Mouse (Mus musculus) hindbrain, embryonic 10.5 days (tissue): ENCODE measurements at regions not wholly inside any gene's neighbourhood (a gene's known extent, or its start where the extent isn't known, plus 50 kb on each side); places are given as distances from the start of the nearest gene placed in this dataset.
"Not testable (repeated sequence)": the region's sequence is repeated elsewhere in the genome, so short reads cannot be mapped to it uniquely, and the experiment has no call there.

ENCODE experiments used
- DNase-seq: peaks from one replicate; pipeline ENCODE4 v3.0.0-alpha.2; 2017; ENCODE audit warnings: low spot score
- H3K27ac ChIP-seq: fragments of 300-500 bp; sonication (generic); 2 replicates; pipeline ENCODE4 v1.5.1; 2016; ENCODE audit warnings: mild to moderate bottlenecking, moderate library complexity
- H3K27me3 ChIP-seq: fragments of 300-500 bp; sonication (generic); 2 replicates; pipeline ENCODE4 v1.6.1; 2016; ENCODE audit warnings: mild to moderate bottlenecking; ENCODE audit not compliant: poor library complexity, insufficient read depth, severe bottlenecking
- H3K36me3 ChIP-seq: fragments of 300-500 bp; sonication (generic); 2 replicates; pipeline ENCODE4 v1.6.1; 2016; ENCODE audit warnings: mild to moderate bottlenecking, moderate library complexity
- H3K4me1 ChIP-seq: fragments of 300-500 bp; sonication (generic); replicated peaks from 2 replicates; pipeline ENCODE4 v1.6.1; 2016; ENCODE audit warnings: mild to moderate bottlenecking
- H3K4me3 ChIP-seq: fragments of 300-500 bp; sonication (generic); 2 replicates; pipeline ENCODE4 v1.5.1; 2016; ENCODE audit warnings: mild to moderate bottlenecking, moderate library complexity
- H3K9me3 ChIP-seq: fragments of 300-500 bp; sonication (generic); 2 replicates; pipeline ENCODE4 v1.6.1; 2016; ENCODE audit warnings: mild to moderate bottlenecking, moderate library complexity
- WGBS: fragments of 180-500 bp; shearing (Covaris S2); methylation state at CpG from one replicate; pipeline ENCODE4 v1.1.7; 2016; 5-methylcytosine and 5-hydroxymethylcytosine counted together

DNA sequence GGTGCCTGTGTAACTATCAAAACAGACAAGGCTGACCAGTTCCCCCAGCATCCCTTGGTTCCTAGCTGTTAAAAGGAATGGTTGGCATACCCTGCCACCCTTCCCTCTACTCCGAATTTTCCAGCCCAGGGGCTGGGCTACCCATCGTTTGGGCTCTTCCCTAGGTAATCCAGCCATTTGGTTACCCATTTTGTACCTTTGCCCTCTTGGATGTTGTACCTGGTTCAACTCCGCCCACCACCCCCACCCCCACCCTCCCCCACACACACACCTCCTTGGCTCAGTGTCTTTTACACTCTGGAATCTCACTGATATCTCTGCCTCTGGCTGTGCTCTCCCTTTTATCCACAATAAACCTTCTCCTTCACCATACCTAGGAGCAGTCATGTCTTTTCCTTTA is 271.6 kb upstream of the Cdh4 start:
- no peak for DNase-seq
- Histone ChIP-seq H3K4me1 (no peaks in the 10 kb centered on the region), H3K36me3 (no peaks in the 10 kb centered on the region), H3K27ac (no peak overlapping the region), H3K4me3 (no peak overlapping the region), H3K27me3 (no peaks in the 10 kb centered on the region), H3K9me3 (peaks cover under 1% of the 10 kb centered on the region; the same call in 1 of the 2 replicates)
- WGBS: 65% methylated on average over 3 of the region's 3 CpGs

DNA sequence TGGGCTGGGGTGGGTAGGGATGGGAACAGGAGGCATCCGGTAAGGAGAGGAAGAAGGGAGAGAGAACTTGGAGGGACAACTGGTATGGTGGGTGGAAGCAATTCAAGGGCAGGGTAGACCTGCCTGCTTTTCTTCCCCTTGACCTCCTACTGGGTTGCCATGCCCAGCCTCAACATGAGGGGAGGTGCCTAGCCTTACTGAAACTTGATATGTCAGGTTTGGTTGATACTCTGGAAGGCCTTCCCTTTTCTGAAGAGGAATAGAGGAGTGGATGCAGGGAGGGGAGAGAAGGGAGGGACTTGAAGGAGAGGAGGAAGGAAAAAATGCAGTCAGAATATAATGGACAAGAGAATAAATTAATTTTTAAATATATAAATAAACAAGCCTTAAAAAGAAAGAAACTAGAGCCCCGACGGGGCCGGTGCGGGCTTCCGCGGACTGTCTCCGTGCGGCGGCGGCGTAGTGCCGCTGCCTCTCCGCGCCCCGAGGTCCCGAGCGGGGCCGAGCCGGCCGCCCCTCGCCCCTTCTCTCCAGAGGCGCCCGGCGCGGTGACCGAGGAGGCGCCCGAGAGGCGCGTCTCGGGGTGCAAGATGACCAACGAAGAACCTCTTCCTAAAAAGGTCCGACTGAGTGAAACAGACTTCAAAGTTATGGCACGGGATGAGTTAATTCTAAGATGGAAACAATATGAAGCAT is 265.2 kb upstream of the Cdh4 start:
- H3K36me3 ChIP-seq, H3K9me3 ChIP-seq, DNase-seq, H3K27ac ChIP-seq, H3K4me1 ChIP-seq: not testable (repeated sequence)
- H3K27me3 ChIP-seq: peaks cover 28% of the 10 kb centered on the region
- 7% methylated on average over 29 of the region's 35 CpGs for WGBS
- peak overlapping the region; percentile 35 for H3K4me3 ChIP-seq

DNA sequence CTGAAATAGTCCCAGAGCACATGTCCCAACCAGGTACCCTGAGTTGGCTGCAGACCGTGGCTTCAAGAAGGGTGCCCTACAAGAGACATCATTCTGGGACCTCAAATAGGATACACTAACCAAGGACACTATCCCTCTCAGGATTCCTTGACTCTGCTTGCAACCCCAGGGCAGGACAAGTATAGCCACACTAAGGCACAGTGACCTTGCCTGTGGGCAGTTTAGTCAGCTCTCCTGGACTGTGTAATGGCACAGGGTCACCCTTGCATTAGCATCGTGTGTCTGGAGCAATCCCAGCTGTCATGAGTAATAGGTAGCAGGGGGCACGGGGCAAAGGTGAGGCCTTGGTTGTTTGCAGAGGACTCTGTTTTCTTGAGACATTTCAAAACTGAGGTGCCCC is 260.9 kb upstream of the Cdh4 start:
- DNase-seq: no peak
- Histone ChIP-seq H3K36me3 (no peaks in the 10 kb centered on the region), H3K27me3 (peaks cover 21% of the 10 kb centered on the region), H3K9me3 (no peaks in the 10 kb centered on the region), H3K4me1 (peaks cover 5% of the 10 kb centered on the region), H3K4me3 (no peak overlapping the region), H3K27ac (no peak overlapping the region)
- 68% methylated on average over 3 of the region's 3 CpGs for WGBS

DNA sequence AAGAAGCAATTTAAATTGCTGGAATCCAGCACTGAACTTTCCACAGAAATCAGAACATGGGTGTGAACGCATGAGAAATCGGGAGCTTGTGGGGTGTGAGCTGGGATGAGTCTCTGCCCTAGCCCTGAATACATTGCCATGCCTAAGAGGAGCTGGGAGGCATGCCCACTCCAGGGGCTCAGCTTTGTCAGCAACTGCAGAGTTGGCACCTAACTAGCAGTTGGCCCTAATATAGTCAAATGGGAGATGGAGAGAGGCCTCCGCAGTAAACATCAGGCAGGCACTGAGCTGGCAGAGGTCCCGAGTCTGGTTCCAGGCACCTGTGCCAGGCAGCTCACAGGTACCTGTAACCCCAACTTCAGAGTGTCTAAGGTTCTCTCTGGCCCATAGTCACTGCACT is 260.1 kb upstream of the Cdh4 start:
- no peak for DNase-seq

DNA sequence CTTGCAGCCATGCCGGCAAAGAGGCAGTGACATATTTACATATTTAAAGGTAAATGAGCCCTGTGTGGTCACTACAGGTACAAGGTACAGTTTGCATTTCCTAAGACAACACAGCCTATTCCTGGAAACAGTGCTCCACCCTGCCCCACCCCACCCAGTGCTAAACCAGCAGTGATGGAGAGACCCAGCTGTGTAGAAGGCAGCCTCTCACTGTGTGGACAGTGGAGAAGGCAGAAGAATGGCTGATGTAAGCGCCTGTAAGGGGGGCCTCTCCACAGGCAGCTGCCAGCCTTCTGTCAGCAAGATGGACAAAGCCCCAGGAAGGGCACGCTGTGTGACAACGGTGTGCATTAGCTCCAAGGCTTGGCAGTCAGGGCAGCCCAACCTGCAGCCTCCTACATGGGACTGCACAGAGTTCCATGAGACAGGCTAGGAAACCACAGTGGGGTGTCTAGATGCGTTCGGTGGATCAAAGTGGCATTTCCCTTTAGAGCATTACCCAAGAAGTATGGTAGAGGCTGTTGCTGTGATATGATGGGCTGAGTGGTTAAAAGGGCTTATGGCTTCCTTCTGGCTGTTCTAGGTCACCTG is 249.2 kb upstream of the Cdh4 start:
- H3K27ac ChIP-seq: peak overlapping the region; percentile 29; the same call in 1 of the 2 replicates
- WGBS: 56% methylated on average over 6 of the region's 6 CpGs
- no peak overlapping the region for H3K4me3 ChIP-seq
- H3K27me3 ChIP-seq: peaks cover 9% of the 10 kb centered on the region
- peaks cover 18% of the 10 kb centered on the region for H3K4me1 ChIP-seq
- H3K36me3 ChIP-seq: no peaks in the 10 kb centered on the region
- no peaks in the 10 kb centered on the region for H3K9me3 ChIP-seq
- DNase-seq: no peak

More for the DNA sequence above, 260.1 kb upstream of the Cdh4 start:
- Histone ChIP-seq H3K27ac (no peak overlapping the region), H3K4me1 (peaks cover 5% of the 10 kb centered on the region), H3K4me3 (no peak overlapping the region), H3K36me3 (no peaks in the 10 kb centered on the region), H3K9me3 (no peaks in the 10 kb centered on the region), H3K27me3 (peaks cover 13% of the 10 kb centered on the region)
- WGBS: 91% methylated on average over 4 of the region's 4 CpGs

DNA sequence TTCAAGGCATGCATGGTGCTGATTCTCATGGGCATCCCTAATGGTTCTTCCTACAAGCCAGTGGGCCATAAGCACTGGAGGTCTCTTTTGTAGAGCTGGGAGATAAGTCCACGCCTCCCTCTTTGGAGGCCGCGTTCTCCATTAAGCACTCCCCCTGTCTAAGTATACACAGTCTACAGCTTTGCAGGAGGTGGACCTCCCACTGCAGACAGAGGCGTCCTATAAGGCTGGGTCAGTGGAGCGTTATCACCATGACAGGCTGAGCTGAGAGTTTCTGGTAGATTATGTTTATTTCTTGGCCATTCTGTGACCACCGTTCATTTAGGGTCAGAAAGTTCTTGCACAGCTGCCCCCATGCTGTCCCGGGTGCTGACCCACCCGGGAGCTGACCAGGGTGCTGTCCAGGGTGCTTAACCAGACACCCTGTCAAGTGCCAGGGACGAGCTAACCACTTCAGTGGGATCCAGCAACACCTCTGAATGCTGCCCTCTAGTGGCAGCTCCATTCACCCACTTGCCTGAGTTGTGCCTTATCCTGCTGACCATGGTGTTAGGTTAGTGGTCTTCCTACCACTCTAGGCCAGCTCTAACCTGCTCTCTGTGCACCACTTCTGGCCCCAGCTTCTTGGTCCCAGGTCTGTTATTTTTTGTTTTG is 248.6 kb upstream of the Cdh4 start:
- Histone ChIP-seq H3K27me3 (peaks cover 9% of the 10 kb centered on the region), H3K27ac (no peak overlapping the region), H3K4me3 (no peak overlapping the region), H3K9me3 (no peaks in the 10 kb centered on the region), H3K36me3 (no peaks in the 10 kb centered on the region), H3K4me1 (peaks cover 18% of the 10 kb centered on the region)
- DNase-seq: peak; percentile 84
- WGBS: 42% methylated on average over 9 of the region's 9 CpGs

DNA sequence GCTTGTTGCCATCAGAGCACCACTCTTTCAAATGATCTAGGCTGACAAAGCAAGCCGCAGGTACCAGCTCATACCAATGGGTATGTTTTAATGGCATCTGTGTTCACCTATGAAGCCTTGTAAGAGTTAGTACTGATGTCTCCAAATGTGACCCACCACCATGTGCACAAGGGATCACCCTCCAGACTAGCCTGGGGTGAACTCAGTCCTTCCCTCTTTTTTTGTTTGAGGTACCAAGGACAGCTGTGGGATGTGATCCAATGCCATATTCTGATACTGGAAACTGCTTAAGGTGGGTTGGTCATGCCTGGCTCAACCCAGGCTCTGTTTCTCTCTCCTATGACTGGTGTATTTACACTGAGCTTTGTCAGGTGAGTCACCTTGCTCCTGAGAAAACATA is 244.8 kb upstream of the Cdh4 start:
- DNase-seq: no peak
- Histone ChIP-seq H3K9me3 (no peaks in the 10 kb centered on the region), H3K27ac (no peak overlapping the region), H3K27me3 (peaks cover 9% of the 10 kb centered on the region), H3K4me3 (no peak overlapping the region), H3K4me1 (peaks cover 16% of the 10 kb centered on the region), H3K36me3 (no peaks in the 10 kb centered on the region)
- WGBS: 100% methylated on average over 1 of the region's 1 CpGs

DNA sequence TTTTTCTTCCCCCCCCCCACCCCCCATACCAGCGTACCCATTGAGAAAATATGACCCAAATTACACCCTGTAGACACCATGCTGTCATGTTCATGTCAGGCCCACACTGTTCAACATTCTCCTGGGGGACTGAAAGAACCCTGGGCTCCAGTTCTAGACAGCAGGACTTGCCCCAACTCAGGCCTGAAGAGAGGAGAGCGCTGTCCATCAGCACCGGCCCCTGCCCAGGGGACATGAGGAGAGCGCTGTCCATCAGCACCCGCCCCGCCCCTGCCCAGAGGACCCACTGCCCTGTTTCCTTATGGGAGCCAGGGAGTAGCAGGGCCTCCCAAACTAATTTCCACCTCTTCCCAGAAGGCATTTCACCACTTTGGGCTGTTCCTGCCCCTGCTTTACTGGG is 241.7 kb upstream of the Cdh4 start:
- H3K4me3 ChIP-seq: no peak overlapping the region
- H3K36me3 ChIP-seq: no peaks in the 10 kb centered on the region
- WGBS: 9% methylated on average over 6 of the region's 6 CpGs
- peaks cover 21% of the 10 kb centered on the region for H3K4me1 ChIP-seq
- H3K9me3 ChIP-seq: no peaks in the 10 kb centered on the region
- peak; percentile 70 for DNase-seq
- H3K27ac ChIP-seq: no peak overlapping the region
- H3K27me3 ChIP-seq: no peaks in the 10 kb centered on the region

DNA sequence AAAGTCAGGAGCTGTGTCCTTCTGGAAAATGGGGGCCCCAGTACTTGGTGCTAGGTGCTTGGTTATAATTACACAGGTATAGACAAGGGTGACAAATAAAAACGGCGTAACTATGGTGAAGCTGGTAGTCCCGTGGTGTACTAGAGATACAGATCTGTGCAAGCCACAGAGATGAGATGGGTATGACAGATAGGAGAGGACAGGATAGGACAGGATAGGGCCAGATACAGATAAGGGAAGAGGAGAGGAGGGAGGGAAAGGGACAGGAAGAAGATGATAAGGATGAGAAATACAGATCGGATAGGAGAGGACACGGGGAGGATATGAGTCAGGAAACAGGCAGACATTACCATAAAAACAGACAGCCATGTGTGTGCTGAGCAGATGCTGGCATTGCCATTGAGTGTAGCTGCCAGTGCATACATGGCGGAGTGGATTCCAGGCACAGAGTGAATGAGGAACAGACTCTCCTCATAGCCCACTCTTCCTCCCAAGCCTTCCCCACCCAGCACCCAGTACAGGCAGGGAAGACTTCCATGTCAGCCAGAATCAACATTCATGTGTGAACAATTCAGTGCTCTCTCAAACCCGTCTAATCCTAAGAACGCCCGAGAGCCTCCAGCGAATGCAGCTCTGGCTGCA is 231.9 kb upstream of the Cdh4 start:
- no peak for DNase-seq
- H3K27ac ChIP-seq: no peak overlapping the region

DNA sequence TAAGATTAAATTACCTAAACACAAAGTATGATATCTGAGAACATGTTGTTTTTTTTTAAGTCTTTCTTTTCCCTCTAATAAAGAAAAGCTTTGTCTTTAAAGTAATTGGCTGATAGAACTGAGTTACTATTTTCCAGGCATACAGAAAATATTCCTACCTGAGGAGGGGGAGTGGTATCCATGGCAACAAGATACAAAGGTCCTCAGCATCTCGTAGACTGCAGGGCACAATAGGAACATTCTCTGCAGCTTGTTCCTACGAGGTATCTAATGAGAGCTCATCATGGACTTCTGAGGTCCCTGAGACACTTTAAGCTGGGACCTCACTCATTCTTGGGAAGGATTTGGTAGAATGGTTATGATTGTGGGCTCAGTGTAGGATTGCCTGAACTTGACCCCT is 225.5 kb upstream of the Cdh4 start:
- Histone ChIP-seq H3K9me3 (no peaks in the 10 kb centered on the region), H3K4me1 (no peaks in the 10 kb centered on the region), H3K27ac (no peak overlapping the region), H3K27me3 (no peaks in the 10 kb centered on the region), H3K4me3 (no peak overlapping the region), H3K36me3 (no peaks in the 10 kb centered on the region)
- DNase-seq: no peak
- WGBS: 42% methylated on average over 2 of the region's 2 CpGs

More for the DNA sequence above, 231.9 kb upstream of the Cdh4 start:
- Histone ChIP-seq H3K4me1 (0 out of 2 replicates have a peak, but pooled peaks cover 3% of the 10 kb centered on the region), H3K27me3 (no peaks in the 10 kb centered on the region), H3K36me3 (no peaks in the 10 kb centered on the region), H3K4me3 (no peak overlapping the region), H3K9me3 (no peaks in the 10 kb centered on the region)
- WGBS: 90% methylated on average over 10 of the region's 10 CpGs

DNA sequence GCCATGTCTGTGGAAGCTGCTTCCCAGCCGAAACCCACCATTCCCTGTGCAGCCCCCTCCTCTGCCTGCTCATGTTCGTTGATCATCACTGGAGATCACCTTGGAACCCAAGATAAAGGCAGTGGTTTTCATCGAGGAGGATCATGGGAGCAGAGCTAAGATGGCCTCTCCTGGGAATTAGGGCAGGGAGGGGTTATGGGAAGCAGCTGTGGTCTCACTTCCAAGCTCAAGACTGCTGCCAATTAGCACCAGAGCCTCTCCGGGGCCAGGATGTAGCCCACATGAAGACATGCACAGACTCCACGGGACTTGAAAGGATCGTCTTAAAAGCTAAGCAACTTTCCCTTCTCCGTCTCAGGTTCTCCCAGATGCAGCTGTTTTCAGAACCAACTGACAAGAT is 214.1 kb upstream of the Cdh4 start:
- Histone ChIP-seq H3K9me3 (no peaks in the 10 kb centered on the region), H3K4me1 (peaks cover 19% of the 10 kb centered on the region; the same call in 1 of the 2 replicates), H3K27me3 (no peaks in the 10 kb centered on the region), H3K27ac (no peak overlapping the region), H3K4me3 (no peak overlapping the region), H3K36me3 (no peaks in the 10 kb centered on the region)
- no peak for DNase-seq
- 73% methylated on average over 7 of the region's 7 CpGs for WGBS

DNA sequence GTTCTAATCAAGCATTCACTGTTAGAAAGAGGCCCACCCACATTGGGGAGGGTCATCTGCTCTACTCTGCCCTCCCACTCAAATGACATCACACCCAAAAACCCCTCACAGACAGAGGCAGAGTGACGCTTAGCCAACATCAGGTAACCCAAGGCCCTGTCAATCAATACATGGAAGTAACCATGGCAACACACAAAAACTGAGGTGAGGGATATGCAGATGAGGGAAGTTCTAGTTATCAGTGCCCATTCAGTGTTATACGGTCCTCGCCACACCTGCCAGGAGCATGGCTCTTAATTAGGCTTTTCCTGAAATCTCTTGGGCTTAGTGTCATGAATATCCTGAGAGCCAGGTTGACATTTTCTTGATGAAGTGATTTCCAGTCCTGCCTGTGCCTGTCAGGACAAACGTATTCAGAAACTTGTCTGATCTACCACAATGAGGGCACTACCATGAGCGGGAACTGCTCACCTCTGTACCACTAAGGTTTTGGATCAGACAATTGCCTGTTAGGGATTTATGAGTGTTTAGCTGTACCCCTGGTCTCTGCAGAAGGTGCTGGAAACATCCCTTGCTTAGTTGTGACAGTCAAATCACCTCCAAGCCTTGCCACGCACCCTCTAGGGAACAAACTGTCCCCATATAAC is 210.4 kb upstream of the Cdh4 start:
- Histone ChIP-seq H3K4me3 (no peak overlapping the region), H3K27me3 (no peaks in the 10 kb centered on the region), H3K27ac (no peak overlapping the region), H3K36me3 (no peaks in the 10 kb centered on the region), H3K9me3 (no peaks in the 10 kb centered on the region), H3K4me1 (peaks cover 27% of the 10 kb centered on the region)
- DNase-seq: no peak
- WGBS: 85% methylated on average over 6 of the region's 6 CpGs
